ENCODE assay signal across 12 mouse cellular contexts in genomic region chr4:131161501-131161900, GRCm38 (mm10).
DNase-seq lines count a peak whose midpoint lies in the region; TF ChIP-seq lines count a peak whose summit lies in the region.
"Had no signal": no experiment of that assay in that cellular context is flagged by ENCODE, and none has a peak within 500 bp of the region (broad histone marks: within the 10 kb centered on the region; RNA-seq: fewer than 3 reads in every experiment).

No protein-coding gene starts in this region.

- 65% methylated on average over 9 of the region's 9 CpGs for WGBS in lung, adult 2 months

- TF ChIP-seq CTCF in lung, adult 2 months (IDR thresholded peaks at IDR 0.05; ENCODE audit: insufficient read depth, low read length), result no peak

- no peak for TF ChIP-seq POLR2A in lung, adult 2 months (IDR thresholded peaks at IDR 0.05; ENCODE audit: borderline replicate concordance, extremely low read depth, low read depth, low read length)

- H3K4me3 ChIP-seq in lung, adult 2 months (replicated peaks; ENCODE audit: extremely low read depth, low read depth, low read length), result no peak overlapping the region
- H3K4me3 ChIP-seq: hindbrain, embryonic 15.5 days; liver, embryonic 13.5 days had no signal

- intact Hi-C loops in heart, postnatal 10 days (cut with DNase I), result no loop called here

- no peaks in the 10 kb centered on the region for H3K4me1 ChIP-seq in lung, adult 2 months (ENCODE audit: control insufficient read depth, insufficient read depth, low read length)
- H3K4me1 ChIP-seq: liver, embryonic 13.5 days had no signal

- DNase-seq in heart, postnatal 10 days, result peak; percentile 15 to 20
- no peak for DNase-seq in heart, adult 18-20 months
- DNase-seq in lung, postnatal 10 days, result peak; percentile 14
- no peak for DNase-seq in lung, adult 2 months
- DNase-seq in cerebellum, adult 8-10 months, result peak; percentile 50
- peak; percentile 65 to 76 for DNase-seq in cerebellum, postnatal 10 days
- DNase-seq in urinary bladder, postnatal 36 days (ENCODE audit: low spot score in 2 of 2), result no peak
- DNase-seq: adrenal gland, adult 8-10 months; kidney, adult 11 months; kidney, postnatal 10 days; liver, embryonic 13.5 days had no signal

Comparison
In these comparisons a context has a peak if more than half of its experiments do, and no peak if none do; other contexts are left out.
1. DNase-seq: peak in heart, postnatal 10 days (2 of 2), lung, postnatal 10 days (single experiment), cerebellum, adult 8-10 months (single experiment) and cerebellum, postnatal 10 days (2 of 2); none in heart, adult 18-20 months (0 of 2), lung, adult 2 months (single experiment) and urinary bladder, postnatal 36 days (0 of 2).